Mouse (Mus musculus): ENCODE measurements at regions not wholly inside any gene's neighbourhood (a gene's known extent, or its start where the extent isn't known, plus 50 kb on each side); places are given as distances from the start of the nearest gene placed in this dataset.

GRCm38 (mm10) chr15:42219496-42219895 lies 2085.3 kb downstream of the 9330182O14Rik start:
- no peak for TF ChIP-seq CTCF (IDR thresholded peaks at IDR 0.05; ENCODE audit: extremely low read depth, insufficient read depth, insufficient read length, insufficient replicate concordance)
- TF ChIP-seq POLR2A (IDR thresholded peaks at IDR 0.05; ENCODE audit: low read depth, low read length): no peak
